Mouse (Mus musculus): Measurements from ENCODE around the gene Dhx9.

GRCm38 (mm10) chr1:153485201-153485796 is 2.2 kb downstream of the Dhx9 start:
- TF ChIP-seq CTCF (IDR thresholded peaks at IDR 0.05; ENCODE audit: low read depth) (no peak), EP300 (optimal IDR thresholded peaks at IDR 0.05) (no peak)

Measured in stomach, postnatal 0 days (tissue).